Mouse (Mus musculus): ENCODE data around the gene Aldh3a1.
A peak's percentile ranks its signal among the peaks of the same experiment; 100 is the strongest.

DNA sequence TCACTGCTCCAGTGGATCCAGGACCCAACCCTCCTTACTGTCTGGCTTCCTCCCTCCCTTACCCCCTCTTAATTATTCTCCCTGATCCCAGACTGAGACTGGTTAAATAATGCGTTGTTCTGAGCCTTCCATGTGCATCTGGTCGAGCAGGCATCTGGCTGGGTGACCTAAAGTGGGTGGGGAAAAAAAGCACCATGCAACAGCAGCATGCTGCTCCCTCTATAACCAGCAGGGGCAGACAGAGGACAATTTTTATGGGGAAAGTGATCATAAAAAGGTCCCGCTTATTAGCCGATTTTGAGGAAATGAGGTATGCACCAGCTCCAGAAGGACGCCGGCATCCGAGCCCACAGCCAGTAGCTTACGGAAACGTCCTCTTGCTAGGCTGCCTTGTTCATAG is 24.0 kb downstream of the Aldh3a1 start:
- no peak for TF ChIP-seq EP300 (IDR thresholded peaks at IDR 0.05; ENCODE audit: low read depth)
- TF ChIP-seq CTCF (IDR thresholded peaks at IDR 0.05; ENCODE audit: low read depth), result peak; percentile 81

Data from liver, postnatal 0 days (tissue).